Mouse (Mus musculus) urinary bladder, postnatal 14 days (tissue): ENCODE measurements around the gene D6Ertd527e.
A peak's percentile ranks its signal among the peaks of the same experiment; 100 is the strongest.

Source experiments
- DNase-seq: peaks from one replicate; pipeline ENCODE4 v3.0.0; 2021; ENCODE audit warnings: low spot score

The D6Ertd527e gene

DNA sequence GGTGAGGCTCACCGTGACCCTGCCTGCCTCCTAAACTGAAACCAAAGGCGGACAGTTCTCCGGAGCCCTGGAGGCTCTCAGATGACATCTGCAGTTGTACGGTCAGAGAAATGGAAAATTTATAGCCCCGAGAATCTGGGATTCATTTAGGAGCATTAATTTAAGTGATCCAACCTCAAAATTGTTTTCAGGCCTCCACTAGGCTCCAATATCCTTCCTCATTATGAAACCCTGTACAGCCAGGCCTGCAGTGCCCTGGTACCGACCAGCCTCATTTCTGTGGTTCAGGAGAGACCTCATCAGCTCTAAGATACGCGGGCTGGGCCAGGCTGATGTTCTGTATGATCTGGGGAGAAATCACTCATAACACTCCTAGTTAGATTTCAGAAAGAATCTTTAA, 46.9 kb downstream of the D6Ertd527e start:
- no peak for DNase-seq

DNA sequence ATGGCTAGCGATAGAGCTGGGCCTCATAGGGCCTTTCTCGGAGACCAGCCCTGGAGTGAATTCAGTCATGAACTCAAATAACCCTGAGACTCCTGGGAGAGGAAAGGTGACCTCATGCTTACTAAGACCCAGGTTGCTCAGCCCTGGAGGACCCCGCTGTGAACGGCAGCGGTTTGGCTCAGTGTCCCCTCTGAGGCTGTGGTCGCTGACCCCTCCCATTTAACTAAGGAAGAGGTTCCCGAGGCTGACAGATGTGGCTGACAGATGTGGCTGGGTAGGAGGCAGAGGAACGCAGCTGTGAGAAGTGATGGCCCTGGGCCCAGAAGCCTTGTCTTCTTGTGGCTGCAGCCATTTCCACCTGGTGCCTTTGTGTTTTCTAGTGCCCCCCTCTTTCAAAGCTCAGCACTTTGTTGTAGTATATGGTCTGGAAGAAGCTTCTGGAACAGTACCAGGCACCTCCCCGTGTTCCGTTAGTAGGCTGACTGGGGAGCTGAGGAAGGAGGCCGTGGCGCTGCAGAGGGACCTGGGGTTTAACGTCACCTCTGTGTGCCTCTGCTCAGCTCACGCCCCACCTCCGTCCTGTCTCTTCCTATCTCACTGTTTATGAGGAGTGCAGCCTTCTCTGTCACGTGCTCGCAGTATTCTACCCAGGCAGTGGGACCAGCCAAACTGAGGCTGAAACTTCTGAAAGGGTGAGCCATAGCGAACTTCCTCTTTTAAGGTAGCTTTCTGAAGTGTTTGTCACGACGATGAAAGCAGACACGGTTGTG, 48.1 kb downstream of the D6Ertd527e start:
- DNase-seq: peak; percentile 37

DNA sequence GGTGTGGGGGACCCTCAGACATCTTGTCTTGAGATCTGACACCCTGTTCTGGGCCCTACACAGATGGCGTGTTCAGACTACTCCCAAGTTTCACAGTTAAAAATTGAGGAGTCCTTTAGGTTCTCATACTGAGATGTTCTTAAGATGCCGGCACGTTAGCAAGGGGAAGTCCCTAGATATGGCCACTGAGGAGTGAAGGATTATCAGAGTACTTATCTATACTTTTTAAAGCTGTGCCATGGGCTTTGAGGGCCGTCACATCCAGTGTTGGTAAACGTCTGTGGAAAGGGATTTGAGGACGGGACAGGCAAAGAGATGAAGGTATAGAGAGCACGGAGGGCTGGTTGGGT, 48.7 kb downstream of the D6Ertd527e start:
- DNase-seq: no peak

DNA sequence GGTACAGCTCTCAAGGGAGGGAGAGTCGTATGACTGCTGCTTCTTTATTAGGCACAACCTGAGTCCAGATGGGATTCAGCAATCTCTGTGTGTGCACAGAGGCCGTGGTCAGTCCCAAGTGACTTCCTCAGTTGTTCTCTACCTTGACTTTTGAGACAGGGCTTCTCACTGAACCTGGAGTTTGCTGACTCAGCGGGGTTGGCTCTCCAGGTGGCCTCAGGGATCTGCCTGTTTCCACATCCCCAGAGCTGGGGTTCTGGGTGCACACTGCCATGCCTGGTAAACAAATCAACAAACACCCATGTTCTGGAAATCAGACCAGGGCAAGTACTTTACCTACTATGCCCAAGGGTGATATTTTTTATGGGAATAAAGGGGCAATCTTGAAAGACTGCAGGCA, 49.3 kb downstream of the D6Ertd527e start:
- DNase-seq: no peak

DNA sequence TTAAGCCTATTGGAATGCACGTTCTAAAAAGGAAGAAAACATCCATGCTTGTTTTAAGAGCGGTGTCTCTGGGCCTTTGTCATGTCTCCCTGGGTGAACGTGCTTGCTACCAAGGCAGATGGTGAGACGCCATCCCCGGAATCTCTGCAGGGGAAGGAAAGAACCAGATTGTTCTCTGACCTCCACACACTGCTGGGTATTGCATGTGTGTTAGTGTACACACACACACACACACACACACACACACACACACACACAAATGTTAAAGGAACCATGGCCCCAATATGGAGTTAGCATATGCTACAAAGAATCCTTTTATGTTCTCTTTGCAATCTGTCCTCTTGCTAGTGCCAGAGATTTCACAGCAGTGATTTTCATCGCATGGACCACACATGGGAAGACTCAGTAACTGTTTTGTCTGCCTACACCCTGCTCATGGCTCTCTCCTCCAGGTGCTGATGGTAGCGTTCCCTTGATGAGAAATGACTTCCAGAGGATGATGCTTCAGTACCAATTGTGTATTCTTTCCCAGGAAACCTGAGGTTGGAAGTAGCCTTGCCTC, 53.6 kb downstream of the D6Ertd527e start:
- no peak for DNase-seq

DNA sequence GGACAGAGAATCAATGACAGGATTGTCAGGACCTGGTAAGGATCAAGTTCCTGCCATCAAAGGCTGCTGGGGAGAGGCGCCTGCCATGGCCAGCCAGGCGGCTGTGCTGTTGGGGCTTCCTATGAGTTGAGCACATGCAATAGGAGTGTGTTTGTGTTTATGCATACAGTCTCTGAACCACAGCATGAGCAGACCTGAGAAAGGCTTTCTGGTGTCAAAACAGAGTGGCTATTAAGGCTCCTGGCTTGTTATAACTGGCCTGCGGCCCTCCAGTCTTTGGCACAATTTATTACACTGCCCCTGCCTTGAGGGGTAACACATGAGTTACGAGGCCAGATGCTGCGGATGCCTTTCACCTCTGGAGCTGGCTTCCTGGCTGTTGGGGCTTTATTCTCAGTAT, 55.6 kb downstream of the D6Ertd527e start:
- DNase-seq: no peak

DNA sequence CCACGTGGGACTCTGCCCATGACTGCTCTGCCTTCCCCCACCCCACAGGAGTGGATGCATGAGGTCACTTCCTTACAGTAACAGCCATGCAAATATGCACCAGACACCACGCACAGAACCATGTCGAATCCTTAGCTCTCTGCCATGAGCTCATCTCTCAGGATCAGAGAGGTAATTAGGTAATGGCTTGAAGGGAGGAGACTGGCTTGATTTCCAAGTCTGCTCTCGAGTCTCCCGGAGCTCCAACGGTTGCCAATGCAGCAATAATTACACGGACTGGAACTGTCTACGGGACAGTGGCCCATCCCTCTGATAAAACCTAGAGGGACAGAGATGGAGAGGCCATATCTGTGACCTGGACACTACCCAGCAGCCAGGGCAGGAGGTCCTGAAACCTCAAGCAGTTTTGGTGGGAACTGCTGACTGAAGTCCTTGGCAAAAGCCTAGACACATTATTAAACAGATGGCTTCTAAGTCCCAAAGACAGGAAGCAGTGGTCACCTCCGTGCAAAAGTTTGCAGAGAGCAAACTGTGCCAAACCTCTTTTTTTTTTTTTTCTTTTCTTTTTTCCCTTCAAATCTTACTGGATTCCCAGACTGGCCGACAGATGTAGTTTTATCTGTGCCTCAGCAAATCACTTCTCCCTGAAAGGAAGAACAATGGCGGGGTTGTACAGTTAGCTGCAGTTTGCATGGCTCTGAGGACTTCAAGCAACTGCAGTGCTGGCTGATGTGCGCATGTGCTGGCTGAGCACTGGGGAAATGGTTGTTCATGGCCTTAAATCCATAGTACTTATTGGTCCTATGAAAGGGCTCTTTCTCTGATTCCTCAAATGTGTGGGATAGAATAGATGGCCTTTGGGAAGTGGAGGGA, 57.1 kb downstream of the D6Ertd527e start:
- no peak for DNase-seq
